Mouse (Mus musculus) liver, embryonic 13.5 days (tissue): Measurements from ENCODE around the gene 1700016H13Rik. TPM values are rescaled to one million over a fixed set of nuclear protein-coding genes. Genes with fewer than 3 reads are reported as not detected.

Experiments
- ATAC-seq: fragments of 200-750 bp; cut with Nextera tagmentation; 2 replicates; pipeline ENCODE4 v1.8.0; 2017; ENCODE audit warnings: low read depth, mild to moderate bottlenecking, moderate number of reproducible peaks, moderate library complexity
- DNase-seq: peaks from one replicate; pipeline ENCODE4 v3.0.0; 2022
- H3K27ac ChIP-seq: fragments of 300-500 bp; sonication (generic); 2 replicates; pipeline ENCODE4 v1.5.1; 2015; ENCODE audit warnings: moderate library complexity, mild to moderate bottlenecking, inconsistent platforms
- H3K27me3 ChIP-seq: fragments of 300-500 bp; sonication (generic); 2 replicates; pipeline ENCODE4 v1.6.1; 2015; ENCODE audit warnings: mild to moderate bottlenecking, inconsistent platforms
- H3K36me3 ChIP-seq: fragments of 300-500 bp; sonication (generic); 2 replicates; pipeline ENCODE4 v1.6.1; 2015; ENCODE audit warnings: mild to moderate bottlenecking, inconsistent platforms
- H3K4me1 ChIP-seq: fragments of 300-500 bp; sonication (generic); replicated peaks from 2 replicates; pipeline ENCODE4 v1.6.1; 2015; ENCODE audit warnings: inconsistent platforms
- H3K4me2 ChIP-seq: fragments of 300-500 bp; sonication (generic); 2 replicates; pipeline ENCODE4 v1.6.1; 2015; ENCODE audit warnings: inconsistent platforms, mild to moderate bottlenecking, moderate library complexity
- H3K4me3 ChIP-seq: fragments of 300-500 bp; sonication (generic); replicated peaks from 2 replicates; pipeline ENCODE4 v1.5.1; 2015; ENCODE audit warnings: mild to moderate bottlenecking, inconsistent platforms
- H3K9ac ChIP-seq: fragments of 300-500 bp; sonication (generic); 2 replicates; pipeline ENCODE4 v1.6.1; 2015; ENCODE audit warnings: mild to moderate bottlenecking, inconsistent platforms
- H3K9me3 ChIP-seq: fragments of 300-500 bp; sonication (generic); replicated peaks from 2 replicates; pipeline ENCODE4 v1.6.1; 2016; ENCODE audit warnings: inconsistent platforms
- WGBS: fragments of 180-500 bp; shearing (Covaris S2); methylation state at CpG from one replicate; pipeline ENCODE4 v1.1.7; 2015; ENCODE audit not compliant: insufficient replicate concordance; 5-methylcytosine and 5-hydroxymethylcytosine counted together
- polyA plus RNA-seq: library from polyadenylated mRNA; unstranded; fragments of >200 nt; fragmentation: Nextera tagmentation; extraction: Ambion mirVana; gene quantifications from 2 replicates; pipeline ENCODE4 v1.2.1, GENCODE M21; 2015

1700016H13Rik gene
- polyA plus RNA-seq, 1 experiment from 2014 or later = 0.09 TPM

GRCm38 (mm10) chr5:103691624-103692530 is 36.1 kb upstream of the 1700016H13Rik start, which contains the start of gene Aff1:
Gene Aff1 (plus strand): TSS chr5:103692374.
- DNase-seq (peak; percentile 80), ATAC-seq (peak; percentile 97)
- peaks cover 24% of the 10 kb centered on the region for H3K4me1 ChIP-seq
- WGBS = 2% methylated on average over 50 of the region's 50 CpGs
- H3K4me3 ChIP-seq = peak within 1 kb of the TSS; percentile 72
- peak within 1 kb of the TSS; percentile 47 for H3K27ac ChIP-seq
- H3K9me3 ChIP-seq = no peaks in the 10 kb centered on the region
- H3K27me3 ChIP-seq = peaks cover 50% of the 10 kb centered on the region
- H3K4me2 ChIP-seq = peak within 1 kb of the TSS; percentile 92
- H3K36me3 ChIP-seq = no peaks in the 10 kb centered on the region
- H3K9ac ChIP-seq = peak within 1 kb of the TSS; percentile 72

- no peak overlapping the region for H3K27ac ChIP-seq
- no peak for ATAC-seq
Observed at GRCm38 (mm10) chr5:103691171-103691570, 35.4 kb upstream of the 1700016H13Rik start.

DNA sequence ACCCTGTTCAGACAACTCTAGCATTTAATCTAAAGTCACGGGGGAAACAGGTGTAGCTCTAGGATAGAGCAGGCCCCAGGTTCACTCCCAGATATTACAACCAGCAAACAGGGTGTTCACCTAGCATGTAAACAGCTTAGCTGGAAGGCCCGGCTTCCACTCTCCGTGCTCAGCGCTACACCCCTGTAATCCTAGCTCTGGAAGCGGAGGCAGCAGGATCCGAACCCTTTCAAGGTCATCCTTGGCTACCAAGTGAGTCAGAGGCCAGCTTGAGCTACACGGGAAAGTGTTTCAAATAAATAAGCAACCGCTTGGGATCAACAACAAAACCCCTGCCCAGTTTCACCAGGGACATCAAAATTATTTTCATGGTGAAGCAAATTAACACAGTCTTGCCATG is 34.4 kb upstream of the 1700016H13Rik start:
- Histone ChIP-seq H3K9ac (no peak overlapping the region), H3K4me3 (no peak overlapping the region), H3K9me3 (no peaks in the 10 kb centered on the region), H3K4me2 (no peak overlapping the region), H3K27ac (no peak overlapping the region), H3K36me3 (no peaks in the 10 kb centered on the region), H3K4me1 (peaks cover 24% of the 10 kb centered on the region), H3K27me3 (peaks cover 37% of the 10 kb centered on the region)
- no peak for ATAC-seq
- DNase-seq = no peak
- 79% methylated on average over 8 of the region's 8 CpGs for WGBS

More at GRCm38 (mm10) chr5:103691171-103691570, 35.4 kb upstream of the 1700016H13Rik start:
- Histone ChIP-seq H3K9me3 (no peaks in the 10 kb centered on the region), H3K4me3 (peak overlapping the region; percentile 72), H3K4me2 (peak overlapping the region; percentile 92), H3K9ac (no peak overlapping the region), H3K36me3 (no peaks in the 10 kb centered on the region), H3K27me3 (peaks cover 45% of the 10 kb centered on the region), H3K4me1 (peaks cover 24% of the 10 kb centered on the region)
- no peak for DNase-seq

DNA sequence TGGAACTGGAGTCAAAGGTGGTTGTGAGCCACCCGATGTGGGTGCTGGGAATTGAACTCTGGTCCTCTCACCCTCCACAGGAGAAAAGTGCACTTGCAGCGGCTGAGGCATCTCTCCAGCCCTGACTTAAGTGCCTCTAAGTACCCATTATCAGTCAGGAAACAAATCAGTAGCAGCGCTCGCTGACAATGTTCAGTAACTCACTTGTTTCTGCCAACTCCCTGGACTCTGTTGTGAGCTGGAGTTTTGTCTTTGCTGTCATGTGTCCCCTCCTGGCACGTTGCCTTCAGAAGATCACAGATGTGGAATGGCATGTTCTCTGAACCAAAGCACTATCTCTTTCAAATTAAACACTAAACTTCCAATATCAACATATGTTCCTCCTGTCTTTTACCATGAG is 33.8 kb upstream of the 1700016H13Rik start:
- ATAC-seq = no peak
- Histone ChIP-seq H3K36me3 (no peaks in the 10 kb centered on the region), H3K4me2 (no peak overlapping the region), H3K27me3 (peaks cover 31% of the 10 kb centered on the region), H3K9ac (no peak overlapping the region), H3K4me1 (peaks cover 24% of the 10 kb centered on the region), H3K4me3 (no peak overlapping the region), H3K27ac (no peak overlapping the region), H3K9me3 (no peaks in the 10 kb centered on the region)
- DNase-seq = no peak
- WGBS = 58% methylated on average over 5 of the region's 5 CpGs

DNA sequence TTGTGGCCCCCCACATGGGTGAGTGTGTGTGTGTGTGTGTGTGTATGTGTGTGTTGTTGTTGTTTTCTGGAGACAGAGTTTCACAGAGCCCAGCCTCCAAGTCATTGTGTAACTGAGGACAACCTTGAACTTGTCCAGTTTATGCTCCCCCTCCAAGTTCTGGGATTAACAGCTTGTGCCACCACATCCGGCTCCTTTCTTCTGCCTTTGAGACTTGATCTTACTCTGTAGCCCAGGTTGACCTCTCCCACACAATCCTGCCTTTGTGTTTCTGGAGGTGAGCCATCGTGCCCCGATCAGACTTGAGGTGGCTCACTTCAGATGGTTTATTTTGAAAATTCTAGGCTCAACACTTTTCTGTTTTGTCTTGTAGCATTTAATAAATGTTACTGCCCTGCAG is 26.0 kb upstream of the 1700016H13Rik start:
- Histone ChIP-seq H3K4me1 (no peaks in the 10 kb centered on the region), H3K4me3 (no peak overlapping the region), H3K4me2 (no peak overlapping the region), H3K9ac (no peak overlapping the region), H3K27me3 (0 out of 2 replicates have a peak, but pooled peaks cover under 1% of the 10 kb centered on the region), H3K27ac (no peak overlapping the region), H3K36me3 (no peaks in the 10 kb centered on the region), H3K9me3 (no peaks in the 10 kb centered on the region)
- ATAC-seq (no peak), DNase-seq (no peak)
- 70% methylated on average over 3 of the region's 3 CpGs for WGBS

DNA sequence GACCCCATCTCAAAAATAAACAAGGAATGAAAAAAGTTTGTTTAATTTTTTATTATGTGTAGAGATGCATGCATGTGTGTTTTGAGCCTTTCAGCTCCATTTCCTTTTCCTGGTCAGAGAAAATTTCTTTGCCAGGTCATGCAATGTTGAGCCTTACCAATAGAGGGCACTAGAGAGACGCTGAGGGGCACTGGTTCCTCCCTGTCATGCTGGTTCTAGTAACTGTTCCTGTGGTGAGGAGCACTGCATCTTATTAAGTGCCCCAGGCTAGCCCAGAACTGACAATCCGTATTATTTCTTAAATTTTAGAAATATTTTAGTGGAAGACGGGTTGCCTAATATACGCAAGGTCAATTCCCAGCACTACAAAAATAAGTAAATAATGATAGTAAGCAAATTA is 24.6 kb upstream of the 1700016H13Rik start:
- Histone ChIP-seq H3K9me3 (no peaks in the 10 kb centered on the region), H3K4me1 (no peaks in the 10 kb centered on the region), H3K9ac (no peak overlapping the region), H3K27me3 (0 out of 2 replicates have a peak, but pooled peaks cover 4% of the 10 kb centered on the region), H3K36me3 (no peaks in the 10 kb centered on the region), H3K27ac (no peak overlapping the region), H3K4me2 (no peak overlapping the region), H3K4me3 (no peak overlapping the region)
- ATAC-seq = peak; percentile 47; the same call in 1 of the 2 replicates
- peak; percentile 66 for DNase-seq
- 25% methylated on average over 4 of the region's 4 CpGs for WGBS

DNA sequence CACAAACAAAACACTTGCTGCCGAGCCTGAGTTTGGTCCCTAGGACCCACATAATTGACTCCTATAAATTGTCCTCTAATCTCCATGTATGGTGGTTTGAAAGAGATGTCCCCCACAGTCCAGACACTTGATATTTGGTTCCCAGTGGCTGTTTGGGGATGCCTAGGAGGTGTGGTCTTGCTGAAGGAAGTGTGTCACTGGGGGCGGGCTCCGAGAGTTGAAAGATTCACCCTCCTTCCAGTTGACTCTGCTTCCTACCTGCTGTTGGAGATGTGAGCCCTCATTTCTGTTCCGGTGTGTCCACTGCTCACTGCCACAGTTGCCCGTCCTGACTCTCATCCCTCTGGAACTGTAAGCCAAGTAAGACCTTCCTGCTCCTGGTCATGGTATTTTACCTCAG is 23.2 kb upstream of the 1700016H13Rik start:
- DNase-seq (no peak), ATAC-seq (no peak)
- Histone ChIP-seq H3K9ac (no peak overlapping the region), H3K4me3 (no peak overlapping the region), H3K27ac (no peak overlapping the region), H3K36me3 (no peaks in the 10 kb centered on the region), H3K27me3 (0 out of 2 replicates have a peak, but pooled peaks cover 4% of the 10 kb centered on the region), H3K9me3 (no peaks in the 10 kb centered on the region), H3K4me1 (no peaks in the 10 kb centered on the region), H3K4me2 (no peak overlapping the region)
- WGBS = 79% methylated on average over 5 of the region's 5 CpGs

DNA sequence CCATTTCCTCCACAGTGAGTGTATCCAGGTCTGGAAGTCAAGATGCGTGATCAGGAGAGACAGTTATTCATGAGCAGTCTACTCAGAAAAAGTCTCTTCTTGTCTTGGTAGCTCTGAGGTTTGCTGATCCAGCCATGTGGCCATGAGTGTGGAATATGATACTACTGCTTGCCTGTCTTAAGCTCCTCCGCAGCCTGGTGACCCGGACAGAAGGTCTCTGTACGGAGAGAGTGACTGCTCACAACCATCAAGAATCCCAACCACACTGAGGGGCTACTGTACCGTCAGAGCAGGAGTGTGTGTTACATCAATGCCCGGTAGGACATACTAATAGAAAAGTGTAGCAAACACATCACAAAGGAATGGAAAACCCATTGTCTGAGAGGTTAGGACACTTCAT is 22.1 kb upstream of the 1700016H13Rik start:
- Histone ChIP-seq H3K27me3 (0 out of 2 replicates have a peak, but pooled peaks cover 4% of the 10 kb centered on the region), H3K36me3 (no peaks in the 10 kb centered on the region), H3K4me3 (no peak overlapping the region), H3K27ac (no peak overlapping the region), H3K4me2 (no peak overlapping the region), H3K9ac (no peak overlapping the region), H3K9me3 (no peaks in the 10 kb centered on the region), H3K4me1 (no peaks in the 10 kb centered on the region)
- ATAC-seq (no peak), DNase-seq (no peak)
- 76% methylated on average over 6 of the region's 6 CpGs for WGBS

DNA sequence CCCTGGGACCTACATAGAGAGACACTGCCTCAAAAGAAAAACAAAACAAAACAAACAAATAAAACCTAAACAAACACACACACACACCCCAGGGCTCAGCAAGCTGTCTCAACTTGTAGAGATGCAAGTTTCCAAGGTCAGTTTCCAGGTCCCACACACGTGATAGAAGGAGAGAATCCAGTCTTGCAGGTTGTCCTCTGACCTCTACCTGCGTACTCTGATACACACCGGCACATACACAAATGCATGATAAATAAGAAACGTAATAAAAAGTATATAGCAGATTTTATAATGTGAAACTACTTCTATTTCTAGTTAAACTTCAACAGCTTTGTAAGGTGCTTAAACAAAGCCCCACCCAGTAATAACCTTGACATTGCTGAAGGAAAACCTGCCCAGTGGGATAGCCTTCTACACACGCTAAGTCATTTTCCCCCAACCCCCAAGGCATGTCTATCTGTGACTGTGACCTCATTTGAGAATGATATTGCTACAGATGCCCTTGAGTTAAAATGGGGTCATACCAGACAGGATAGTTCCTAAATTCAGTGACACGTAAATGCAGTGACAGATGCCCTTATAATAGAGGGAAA is 20.6 kb upstream of the 1700016H13Rik start:
- H3K4me1 ChIP-seq = no peaks in the 10 kb centered on the region
- no peak for ATAC-seq
- H3K9me3 ChIP-seq = no peaks in the 10 kb centered on the region
- no peak overlapping the region for H3K4me3 ChIP-seq
- H3K4me2 ChIP-seq = no peak overlapping the region
- H3K27ac ChIP-seq = no peak overlapping the region
- H3K27me3 ChIP-seq = 0 out of 2 replicates have a peak, but pooled peaks cover 4% of the 10 kb centered on the region
- DNase-seq = no peak
- no peaks in the 10 kb centered on the region for H3K36me3 ChIP-seq
- H3K9ac ChIP-seq = no peak overlapping the region
- WGBS = 68% methylated on average over 6 of the region's 6 CpGs

DNA sequence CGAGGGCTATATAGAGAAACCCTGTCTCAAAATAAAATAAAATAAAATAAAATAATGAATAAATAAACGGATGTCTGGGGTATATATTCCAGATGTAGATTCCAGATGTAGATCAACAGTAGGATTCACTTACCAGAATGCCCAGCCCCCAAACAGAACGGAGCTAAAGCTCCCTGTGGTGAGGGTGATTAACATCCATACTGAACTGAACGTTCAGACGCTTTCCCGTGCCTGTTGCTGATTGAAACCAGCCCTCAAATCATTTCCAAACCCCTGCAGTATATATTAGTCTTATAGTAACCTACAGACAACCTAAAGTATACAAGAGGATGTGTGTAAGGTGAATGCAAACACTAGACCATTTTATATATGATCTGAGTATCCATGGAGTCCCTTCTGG is 18.7 kb upstream of the 1700016H13Rik start:
- Histone ChIP-seq H3K9ac (no peak overlapping the region), H3K36me3 (no peaks in the 10 kb centered on the region), H3K4me3 (no peak overlapping the region), H3K27me3 (0 out of 2 replicates have a peak, but pooled peaks cover 7% of the 10 kb centered on the region), H3K27ac (no peak overlapping the region), H3K4me1 (no peaks in the 10 kb centered on the region), H3K9me3 (no peaks in the 10 kb centered on the region), H3K4me2 (no peak overlapping the region)
- DNase-seq (no peak), ATAC-seq (no peak)
- WGBS = 59% methylated on average over 6 of the region's 6 CpGs

GRCm38 (mm10) chr5:103673611-103674010 is 17.8 kb upstream of the 1700016H13Rik start:
- no peaks in the 10 kb centered on the region for H3K9me3 ChIP-seq
- ATAC-seq (no peak), DNase-seq (no peak)
- WGBS = 59% methylated on average over 4 of the region's 4 CpGs
- no peaks in the 10 kb centered on the region for H3K4me1 ChIP-seq
- 0 out of 2 replicates have a peak, but pooled peaks cover 7% of the 10 kb centered on the region for H3K27me3 ChIP-seq
- no peaks in the 10 kb centered on the region for H3K36me3 ChIP-seq
- H3K9ac ChIP-seq = no peak overlapping the region
- H3K27ac ChIP-seq = no peak overlapping the region
- no peak overlapping the region for H3K4me3 ChIP-seq
- H3K4me2 ChIP-seq = no peak overlapping the region
